Mouse (Mus musculus) thymus, postnatal 36 days (tissue): ENCODE data around the gene Aqp6.
A peak's percentile ranks its signal among the peaks of the same experiment; 100 is the strongest.

ENCODE experiments used
- DNase-seq, 2 experiments: peaks; one replicate each; pipeline ENCODE4 v3.0.0; 2022; ENCODE audit warnings: mixed read lengths in 2 of 2

Aqp6 gene

GRCm38 (mm10) chr15:99600986-99601822 lies at the start of gene Aqp6:
Gene Aqp6, plus strand, starts transcription at chr15:99601400.
- no peak for DNase-seq

- no peak for DNase-seq
These were observed 47.4 kb upstream of the Aqp6 start for GRCm38 (mm10) chr15:99553767-99554166.

DNA sequence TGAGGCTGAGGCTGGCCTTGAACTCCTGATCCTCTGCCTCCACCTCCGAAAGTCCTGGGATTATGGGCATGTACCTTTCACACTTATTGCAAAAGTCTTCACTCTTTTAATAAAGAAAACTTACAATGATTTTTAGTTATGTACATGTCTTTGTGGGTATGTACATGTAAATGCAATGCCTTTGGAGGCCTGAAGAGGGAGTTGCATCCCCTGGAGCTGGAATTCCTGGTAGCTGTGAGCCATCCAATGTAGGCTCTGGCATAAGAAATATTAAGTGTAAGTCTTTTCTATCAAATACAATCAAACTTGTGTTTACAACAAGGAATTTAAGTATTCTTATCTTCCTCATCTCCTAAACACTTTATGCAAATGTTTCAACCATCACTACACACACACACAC lies 42.3 kb upstream of the Aqp6 start:
- DNase-seq = no peak

DNA sequence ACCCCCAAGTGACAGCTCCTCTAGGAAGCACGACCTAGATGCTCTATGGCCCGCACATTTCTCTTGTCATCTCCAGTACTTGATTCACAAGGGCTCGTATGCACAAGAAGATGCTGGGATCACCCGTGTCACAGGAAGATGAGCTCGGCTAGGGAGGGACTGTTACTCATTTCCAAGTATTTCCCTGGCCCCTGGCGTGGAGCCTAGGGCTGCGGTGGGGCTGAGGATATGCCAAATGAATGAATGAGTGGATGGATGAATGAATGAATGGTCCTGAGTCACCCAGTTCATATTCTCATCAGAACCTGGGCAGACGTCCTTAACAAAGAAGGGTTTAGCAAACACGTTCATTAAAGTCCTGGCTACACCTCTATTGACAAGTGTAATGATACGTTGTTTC lies 41.0 kb upstream of the Aqp6 start:
- DNase-seq = no peak

GRCm38 (mm10) chr15:99567371-99567770 lies 33.8 kb upstream of the Aqp6 start:
- no peak for DNase-seq

GRCm38 (mm10) chr15:99568682-99569081 lies 32.5 kb upstream of the Aqp6 start:
- no peak for DNase-seq

- DNase-seq = no peak
These were observed 32.1 kb upstream of the Aqp6 start for GRCm38 (mm10) chr15:99569123-99569522.

- DNase-seq = no peak
These were observed 22.3 kb upstream of the Aqp6 start, which contains the start of gene Aqp2 for GRCm38 (mm10) chr15:99578802-99579485. Gene Aqp2, plus strand, starts transcription at chr15:99579055.

- DNase-seq = no peak
These were observed 17.5 kb upstream of the Aqp6 start for GRCm38 (mm10) chr15:99583463-99584344.

DNA sequence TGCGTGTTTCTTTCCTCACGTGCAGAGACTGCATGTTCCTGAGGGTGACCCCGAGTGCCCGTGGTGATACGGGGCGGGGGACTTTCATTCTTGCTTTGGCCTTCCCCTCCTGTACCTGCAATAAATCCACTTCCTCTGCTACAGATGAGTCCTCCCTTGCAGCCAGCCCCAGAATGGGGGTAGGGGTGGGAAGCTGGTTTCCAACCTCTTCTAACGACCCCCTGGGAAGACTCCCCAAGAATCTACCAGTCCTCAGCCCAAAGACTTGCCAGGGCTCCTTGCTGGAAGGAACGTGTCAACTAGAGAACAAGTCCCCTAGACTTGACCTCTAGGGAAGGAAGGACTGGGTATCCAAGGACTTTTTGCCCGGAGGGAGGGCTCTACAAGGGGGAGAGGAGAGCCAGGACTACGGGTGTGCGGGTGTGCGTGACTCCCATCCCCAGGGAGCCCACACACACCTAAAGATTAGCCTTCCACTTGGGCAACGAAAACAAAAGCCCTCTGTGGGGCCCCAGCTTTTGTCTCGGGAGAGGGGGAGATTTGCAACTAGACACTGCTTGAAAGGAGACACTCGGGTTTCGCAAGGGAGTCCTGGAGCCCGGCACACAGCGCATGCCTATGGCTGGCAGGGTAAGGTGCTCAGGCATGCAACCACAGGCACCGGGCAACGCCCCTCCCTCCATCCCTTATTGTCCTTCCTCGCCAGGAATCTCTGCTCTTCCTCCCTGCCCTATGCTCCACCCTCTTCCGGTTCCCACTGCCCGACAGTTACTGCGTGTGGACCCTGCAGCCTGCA lies 16.6 kb upstream of the Aqp6 start:
- DNase-seq = no peak

- DNase-seq = no peak
These were observed 15.5 kb upstream of the Aqp6 start for GRCm38 (mm10) chr15:99585741-99586140.

DNA sequence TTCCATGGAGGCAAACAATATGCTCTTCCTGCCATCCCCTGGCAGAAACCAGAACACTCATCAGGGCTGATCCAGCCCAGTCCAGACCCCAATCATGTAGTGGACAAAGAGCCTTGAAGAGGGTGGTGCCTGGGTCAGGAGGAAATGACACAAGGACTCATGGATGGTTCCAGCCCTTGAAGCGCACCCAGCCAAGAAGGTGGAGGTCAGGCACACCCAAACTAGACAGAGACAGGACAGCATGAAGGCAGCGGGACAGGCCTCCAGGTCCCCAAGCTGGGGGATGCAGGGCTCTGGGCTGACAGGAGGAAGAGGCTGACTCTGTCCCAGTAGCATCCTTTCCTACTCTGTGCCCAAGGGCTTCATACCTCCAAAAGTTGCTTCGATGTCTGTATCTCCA lies 14.7 kb upstream of the Aqp6 start:
- no peak for DNase-seq

GRCm38 (mm10) chr15:99589237-99589636 lies 12.0 kb upstream of the Aqp6 start:
- no peak for DNase-seq

DNA sequence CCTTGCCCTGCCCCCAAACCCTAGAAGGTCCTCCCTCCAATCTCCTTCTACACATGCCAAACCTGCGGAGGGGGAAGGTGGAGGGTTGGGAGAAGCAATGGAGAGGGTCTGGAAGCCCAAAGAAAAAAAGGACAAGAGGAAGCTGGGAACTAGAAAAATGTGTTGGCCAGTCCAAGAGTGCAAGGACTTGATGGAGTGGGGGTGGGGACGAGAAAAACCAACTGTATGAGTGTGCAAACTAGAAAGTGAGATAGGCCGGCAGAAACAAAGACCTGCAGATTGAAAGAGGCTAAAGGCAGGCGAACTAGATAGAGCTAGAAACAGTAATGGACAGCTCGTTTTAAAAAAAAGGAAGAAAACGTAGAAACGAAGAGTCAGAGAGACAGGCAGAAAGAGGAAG lies 11.5 kb upstream of the Aqp6 start:
- DNase-seq = no peak

DNA sequence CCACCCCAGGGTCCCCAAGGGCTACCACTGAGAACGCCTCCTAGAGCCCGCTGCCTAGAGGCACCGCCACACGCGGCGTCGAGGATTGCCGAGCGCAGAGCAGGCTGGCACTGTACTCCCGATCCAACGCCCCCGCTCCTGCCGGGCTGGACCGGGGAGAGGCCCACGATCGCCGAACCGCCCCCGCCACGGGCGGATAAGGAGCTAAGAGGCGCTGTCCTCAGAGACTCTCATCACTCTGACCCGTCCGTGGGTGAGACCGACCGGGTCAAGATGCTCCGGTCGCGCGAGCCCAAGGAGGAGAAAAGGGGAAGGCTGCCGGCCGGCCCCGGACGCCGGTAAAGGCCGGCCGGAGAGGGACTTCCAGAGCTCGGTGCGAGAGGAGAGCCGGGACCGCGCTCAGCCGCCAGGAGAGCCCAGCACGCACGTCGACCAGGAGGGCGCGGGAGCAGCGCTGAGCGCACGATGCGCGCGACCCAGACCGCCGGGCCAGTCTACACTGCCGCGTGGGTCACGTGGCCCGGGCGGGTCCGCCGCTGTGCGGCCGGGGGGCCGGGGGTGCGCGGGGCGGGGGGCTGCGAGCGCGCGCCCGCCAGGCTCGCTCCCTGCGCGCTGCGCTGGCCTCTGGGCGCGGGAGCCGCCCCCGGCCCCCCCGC lies 10.6 kb upstream of the Aqp6 start, which contains the start of gene Aqp5:
Gene Aqp5, plus strand, starts transcription at position 354 of the 656 bp plus-strand sequence.
- DNase-seq = no peak

DNA sequence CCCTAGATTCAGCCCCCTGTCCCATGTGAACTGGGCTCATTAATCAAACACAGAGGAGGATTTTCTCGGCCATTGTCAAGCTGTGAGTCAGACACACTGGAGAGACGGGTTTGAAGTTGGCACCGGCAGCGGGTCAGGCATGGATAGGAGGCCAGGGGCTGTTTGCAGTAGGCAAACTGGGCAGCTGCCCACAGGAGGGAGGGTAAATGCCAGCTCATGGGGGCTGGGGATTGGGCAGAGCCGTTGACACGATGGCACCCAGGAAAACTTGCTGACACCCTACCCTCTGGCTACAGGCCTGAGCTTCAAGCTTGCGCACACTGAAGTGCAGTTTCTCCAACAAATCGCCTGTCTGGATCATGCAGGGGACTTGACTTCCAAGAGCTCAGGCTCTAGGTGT lies 9.0 kb upstream of the Aqp6 start:
- DNase-seq = no peak

- no peak for DNase-seq
These were observed 8.3 kb upstream of the Aqp6 start for GRCm38 (mm10) chr15:99592877-99593276.

DNA sequence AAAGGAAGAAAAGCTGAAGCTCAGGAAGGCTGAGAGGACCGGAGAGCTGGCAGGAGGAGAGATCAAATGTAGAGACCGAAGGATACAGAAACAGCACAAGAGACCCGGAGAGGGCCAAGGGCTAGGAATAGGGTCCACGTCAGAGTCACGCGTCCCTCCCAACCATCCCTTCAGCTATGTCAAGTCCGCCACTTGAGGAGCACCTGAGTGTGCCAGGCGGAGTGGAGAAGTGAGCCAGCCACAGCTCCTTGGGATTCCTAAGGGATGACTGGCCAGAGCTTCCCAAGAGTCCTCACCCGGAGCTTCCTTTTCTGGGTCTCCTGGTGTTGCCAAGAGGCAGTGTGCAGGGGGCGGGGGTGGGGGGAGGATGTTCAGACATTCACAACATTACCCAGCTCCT lies 6.2 kb upstream of the Aqp6 start:
- DNase-seq = no peak

DNA sequence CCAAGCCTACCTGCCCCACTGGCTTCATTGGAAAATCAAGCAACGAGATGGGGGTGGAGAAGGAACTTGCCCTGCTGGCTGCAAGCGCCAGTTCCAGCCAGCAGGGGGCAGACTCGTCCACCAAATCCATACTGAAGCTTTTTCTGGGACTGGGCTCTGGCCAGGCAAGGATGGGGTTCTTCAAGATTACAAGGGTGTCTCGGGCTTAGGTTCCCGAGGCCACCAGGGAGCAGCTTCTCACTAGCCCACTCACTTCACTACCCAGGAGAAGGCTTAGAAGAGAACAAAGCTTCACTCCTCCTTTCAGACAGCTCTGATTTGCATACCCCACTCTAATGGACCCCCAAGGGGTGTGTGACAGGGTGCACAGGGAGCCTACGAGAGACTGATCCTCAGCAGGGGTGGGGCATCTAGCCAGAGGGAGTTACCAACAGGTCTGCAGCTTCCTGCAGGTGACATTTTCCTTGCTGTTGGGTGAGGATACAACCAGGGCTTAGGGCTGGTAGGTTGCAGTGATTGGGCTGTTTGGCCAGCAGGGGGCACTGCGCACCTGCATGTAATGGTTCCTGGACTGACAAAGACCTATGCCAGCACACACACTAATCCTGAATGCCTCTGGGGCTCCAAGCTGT lies 5.0 kb upstream of the Aqp6 start:
- DNase-seq = peak; percentile 65 to 68

DNA sequence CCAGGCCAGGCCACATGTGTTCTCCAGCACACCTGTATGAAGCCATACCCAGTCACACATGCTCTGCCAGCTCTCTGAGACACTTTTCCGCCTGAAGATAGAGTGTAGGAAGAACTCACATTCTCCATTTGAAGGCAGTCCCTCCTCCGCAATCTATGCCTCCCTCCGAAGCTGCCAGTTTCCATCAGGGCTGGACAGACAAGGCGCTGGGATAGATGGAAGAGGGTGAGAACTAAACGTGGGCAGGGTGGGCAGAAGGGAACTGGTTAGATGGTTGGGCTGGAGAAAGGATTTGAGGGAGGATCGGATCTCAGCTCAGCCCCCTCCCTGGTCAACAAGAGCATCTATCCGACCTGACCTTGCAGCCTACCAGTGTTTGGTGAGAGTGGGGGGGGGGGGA lies 4.4 kb upstream of the Aqp6 start:
- no peak for DNase-seq

- no peak for DNase-seq
These were observed 3.6 kb upstream of the Aqp6 start for GRCm38 (mm10) chr15:99597596-99597995.
